Mouse (Mus musculus) limb, embryonic 11.5 days (tissue): ENCODE results near the gene Amh. TPM values are rescaled to one million over a fixed set of nuclear protein-coding genes. Genes with fewer than 3 reads are reported as not detected.
"Not testable (repeated sequence)": the region's sequence is repeated elsewhere in the genome, so short reads cannot be mapped to it uniquely, and the experiment has no call there.

Experiments used
- ATAC-seq: fragments of 200-750 bp; cut with Nextera tagmentation; 2 replicates; pipeline ENCODE4 v1.8.0; 2017; ENCODE audit warnings: low read depth; ENCODE audit not compliant: insufficient number of reproducible peaks, low FRiP score, low TSS enrichment
- DNase-seq: peaks from one replicate; pipeline ENCODE4 v3.0.0-alpha.2; 2015; ENCODE audit warnings: low spot score
- H3K27ac ChIP-seq: fragments of 300-500 bp; sonication (generic); replicated peaks from 2 replicates; pipeline ENCODE4 v1.5.1; 2014; ENCODE audit warnings: low read depth, mild to moderate bottlenecking, low read length
- H3K27me3 ChIP-seq: fragments of 300-500 bp; sonication (generic); 2 replicates; pipeline ENCODE4 v1.6.1; 2014; ENCODE audit warnings: mild to moderate bottlenecking, low read length, mixed read lengths; ENCODE audit not compliant: control insufficient read depth, insufficient read depth
- H3K36me3 ChIP-seq: fragments of 300-500 bp; sonication (generic); 2 replicates; pipeline ENCODE4 v1.6.1; 2014; ENCODE audit warnings: mild to moderate bottlenecking, low read length, moderate library complexity, mixed read lengths; ENCODE audit not compliant: control insufficient read depth, insufficient read depth
- H3K4me1 ChIP-seq: fragments of 300-500 bp; sonication (generic); 2 replicates; pipeline ENCODE4 v1.6.1; 2014; ENCODE audit warnings: low read length, mixed read lengths; ENCODE audit not compliant: control insufficient read depth, insufficient read depth
- H3K4me2 ChIP-seq: fragments of 300-500 bp; sonication (generic); 2 replicates; pipeline ENCODE4 v1.6.1; 2014; ENCODE audit warnings: low read depth, mild to moderate bottlenecking, moderate library complexity; ENCODE audit not compliant: severe bottlenecking
- H3K4me3 ChIP-seq: fragments of 300-500 bp; sonication (generic); 2 replicates; pipeline ENCODE4 v1.5.1; 2014; ENCODE audit warnings: low read depth, low read length
- H3K9ac ChIP-seq: fragments of 300-500 bp; sonication (generic); 2 replicates; pipeline ENCODE4 v1.6.1; 2014; ENCODE audit warnings: mild to moderate bottlenecking, low read length
- H3K9me3 ChIP-seq: fragments of 300-500 bp; sonication (generic); 2 replicates; pipeline ENCODE4 v1.6.1; 2016; ENCODE audit warnings: low read length; ENCODE audit not compliant: control insufficient read depth
- WGBS: fragments of 180-500 bp; shearing (Covaris S2); extraction: QIAGEN DNeasy Blood & Tissue Kit; methylation state at CpG from one replicate; pipeline ENCODE4 v1.1.7; 2014; 5-methylcytosine and 5-hydroxymethylcytosine counted together
- polyA plus RNA-seq: library from polyadenylated mRNA; unstranded; fragments of >200 nt; fragmentation: Nextera tagmentation; extraction: Ambion mirVana; gene quantifications from 2 replicates; pipeline ENCODE4 v1.2.1, GENCODE M21; 2014

Amh gene
- polyA plus RNA-seq, 1 experiment from 2014 or later, result not detected

DNA sequence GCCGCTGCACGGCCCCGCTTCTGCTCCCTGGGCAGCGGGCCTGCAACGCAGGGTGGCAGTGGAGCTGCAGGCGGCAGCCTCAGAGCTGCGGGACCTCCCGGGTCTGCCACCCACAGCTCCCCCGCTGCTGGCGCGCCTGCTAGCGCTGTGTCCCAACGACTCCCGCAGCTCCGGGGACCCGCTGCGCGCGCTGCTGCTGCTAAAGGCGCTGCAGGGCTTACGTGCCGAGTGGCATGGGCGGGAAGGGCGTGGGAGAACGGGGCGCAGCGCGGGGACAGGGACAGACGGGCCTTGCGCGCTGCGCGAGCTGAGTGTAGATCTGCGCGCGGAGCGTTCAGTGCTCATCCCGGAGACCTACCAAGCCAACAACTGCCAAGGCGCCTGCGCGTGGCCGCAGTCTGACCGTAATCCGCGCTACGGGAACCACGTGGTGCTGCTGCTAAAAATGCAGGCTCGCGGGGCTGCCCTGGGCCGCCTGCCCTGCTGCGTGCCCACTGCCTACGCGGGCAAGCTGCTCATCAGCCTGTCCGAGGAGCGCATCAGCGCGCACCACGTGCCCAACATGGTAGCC, 2.1 kb downstream of the Amh start:
- Histone ChIP-seq H3K4me1 (peaks cover 30% of the 10 kb centered on the region), H3K27me3 (peaks cover 21% of the 10 kb centered on the region)

DNA sequence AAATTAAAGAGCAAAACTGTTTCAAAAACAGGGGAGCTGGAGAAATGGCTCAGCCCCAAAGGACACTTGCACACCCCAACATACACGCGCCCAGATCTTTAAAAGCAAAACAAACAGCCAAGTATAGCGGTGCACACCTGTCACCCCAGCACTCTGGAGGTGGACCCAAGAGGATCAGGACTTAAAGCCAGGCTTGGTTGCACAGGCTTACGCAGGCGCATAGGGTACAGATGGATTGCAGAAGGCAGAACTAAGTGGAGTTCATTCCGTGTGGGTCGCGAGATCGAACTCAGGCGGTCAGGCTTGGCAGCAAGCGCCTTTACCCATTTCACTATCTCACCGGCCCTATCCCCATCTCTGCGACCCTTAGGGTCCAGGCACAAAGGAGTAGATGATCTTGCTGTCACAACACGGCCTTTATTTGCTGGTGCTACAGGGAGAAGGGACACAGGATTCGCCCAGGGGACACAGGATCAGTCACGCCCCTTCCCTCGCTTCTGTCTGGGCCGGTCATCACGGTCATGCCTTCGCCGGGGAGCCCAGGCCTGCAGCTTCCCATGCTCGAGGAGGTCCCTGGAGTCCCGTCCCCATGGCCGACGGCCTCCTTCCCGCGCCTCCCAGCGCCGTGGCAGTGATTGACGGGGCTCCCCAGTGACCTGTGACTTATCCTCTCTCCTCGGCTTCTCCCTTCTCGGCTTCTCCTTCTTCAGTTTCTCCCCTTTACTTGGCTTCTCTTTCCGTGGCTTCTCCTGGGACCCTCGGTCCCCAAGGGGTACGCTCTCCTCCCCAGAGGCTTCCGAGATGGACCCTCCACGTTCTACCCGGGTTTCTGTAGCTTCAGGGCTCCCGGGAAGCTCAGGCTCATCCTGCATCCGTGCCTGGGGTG, 3.3 kb downstream of the Amh start:
- no peak overlapping the region; the same call in 1 of the 2 replicates for H3K9ac ChIP-seq
- no peak overlapping the region for H3K27ac ChIP-seq
- peaks cover 30% of the 10 kb centered on the region for H3K4me1 ChIP-seq
- ATAC-seq (no peak), DNase-seq (no peak)
- H3K9me3 ChIP-seq, result no peaks in the 10 kb centered on the region
- WGBS, result 21% methylated on average over 40 of the region's 40 CpGs
- H3K36me3 ChIP-seq, result peaks cover 22% of the 10 kb centered on the region
- peaks cover 21% of the 10 kb centered on the region for H3K27me3 ChIP-seq
- no peak overlapping the region; the same call in 1 of the 2 replicates for H3K4me3 ChIP-seq
- H3K4me2 ChIP-seq, result peak overlapping the region; percentile 27; the same call in 1 of the 2 replicates

More for the DNA sequence above, 2.1 kb downstream of the Amh start:
- peak; percentile 33; the same call in 1 of the 2 replicates for ATAC-seq
- Histone ChIP-seq H3K9ac (peak overlapping the region; percentile 73), H3K9me3 (no peaks in the 10 kb centered on the region), H3K36me3 (peaks cover 29% of the 10 kb centered on the region), H3K27ac (peak overlapping the region; percentile 47; the same call in 1 of the 2 replicates), H3K4me2 (peak overlapping the region; percentile 99), H3K4me3 (peak overlapping the region; percentile 45)
- peak; percentile 80 for DNase-seq
- WGBS, result 1% methylated on average over 57 of the region's 58 CpGs

DNA sequence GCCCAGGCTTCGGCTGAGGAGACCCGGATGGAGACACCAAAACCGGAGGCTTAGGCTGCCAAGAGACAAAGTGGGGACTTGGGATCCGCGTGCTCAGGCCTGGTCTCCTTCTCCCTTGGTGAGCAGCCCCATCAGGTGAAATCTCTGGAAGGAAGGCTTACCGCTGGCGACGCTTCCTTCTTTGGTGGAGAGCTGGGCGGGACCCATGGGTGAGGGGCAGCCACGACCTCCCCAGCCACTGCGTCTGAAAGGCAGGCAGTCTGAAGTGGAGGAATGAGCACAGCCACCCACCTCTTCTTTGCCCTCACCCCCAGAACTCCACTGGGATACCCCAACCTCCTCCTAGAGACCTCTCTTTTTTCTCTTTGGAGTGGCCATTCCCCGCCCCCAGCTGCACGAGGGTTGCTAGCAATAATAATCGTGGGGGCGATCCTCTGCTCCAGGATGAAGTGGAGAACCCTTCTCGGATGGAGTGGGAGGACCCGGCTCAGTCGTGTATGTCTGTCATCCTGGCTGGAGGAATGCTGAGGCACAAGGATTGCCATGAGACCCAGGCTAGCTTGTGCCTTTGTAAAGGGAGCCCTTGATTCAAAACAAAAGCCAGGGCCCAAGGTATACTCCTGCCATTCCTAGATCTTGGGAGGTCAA, 4.1 kb downstream of the Amh start:
- Histone ChIP-seq H3K36me3 (peaks cover 14% of the 10 kb centered on the region), H3K9me3 (no peaks in the 10 kb centered on the region), H3K27me3 (peaks cover 21% of the 10 kb centered on the region), H3K9ac (no peak overlapping the region; the same call in 1 of the 2 replicates), H3K4me3 (no peak overlapping the region; the same call in 1 of the 2 replicates), H3K4me2 (peak overlapping the region; percentile 27; the same call in 1 of the 2 replicates), H3K4me1 (peaks cover 30% of the 10 kb centered on the region), H3K27ac (no peak overlapping the region)
- ATAC-seq (no peak), DNase-seq (peak; percentile 46)
- WGBS, result 9% methylated on average over 17 of the region's 18 CpGs

DNA sequence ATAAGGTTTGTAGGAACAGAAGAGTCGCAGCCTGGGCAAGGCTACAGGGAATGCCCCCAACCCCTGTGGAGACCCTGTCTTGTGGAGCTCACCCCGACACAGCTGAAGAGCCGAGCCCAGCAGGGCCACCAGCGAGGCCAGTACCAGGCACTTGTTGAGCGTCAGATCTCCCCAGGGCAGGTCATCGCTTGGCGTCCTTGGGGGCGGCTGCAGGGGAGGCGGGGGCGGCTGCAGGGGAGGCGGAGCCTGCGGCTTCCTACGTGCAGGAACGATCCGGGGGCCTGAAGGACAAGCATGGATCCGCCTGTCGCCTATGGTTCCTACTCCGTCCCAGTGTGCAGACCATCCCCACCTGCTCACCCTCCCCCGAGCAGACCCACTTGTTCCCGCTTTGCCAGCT, 5.0 kb downstream of the Amh start:
- H3K4me1 ChIP-seq, result peaks cover 30% of the 10 kb centered on the region
- H3K9ac ChIP-seq, result peak overlapping the region; percentile 22; the same call in 1 of the 2 replicates

DNA sequence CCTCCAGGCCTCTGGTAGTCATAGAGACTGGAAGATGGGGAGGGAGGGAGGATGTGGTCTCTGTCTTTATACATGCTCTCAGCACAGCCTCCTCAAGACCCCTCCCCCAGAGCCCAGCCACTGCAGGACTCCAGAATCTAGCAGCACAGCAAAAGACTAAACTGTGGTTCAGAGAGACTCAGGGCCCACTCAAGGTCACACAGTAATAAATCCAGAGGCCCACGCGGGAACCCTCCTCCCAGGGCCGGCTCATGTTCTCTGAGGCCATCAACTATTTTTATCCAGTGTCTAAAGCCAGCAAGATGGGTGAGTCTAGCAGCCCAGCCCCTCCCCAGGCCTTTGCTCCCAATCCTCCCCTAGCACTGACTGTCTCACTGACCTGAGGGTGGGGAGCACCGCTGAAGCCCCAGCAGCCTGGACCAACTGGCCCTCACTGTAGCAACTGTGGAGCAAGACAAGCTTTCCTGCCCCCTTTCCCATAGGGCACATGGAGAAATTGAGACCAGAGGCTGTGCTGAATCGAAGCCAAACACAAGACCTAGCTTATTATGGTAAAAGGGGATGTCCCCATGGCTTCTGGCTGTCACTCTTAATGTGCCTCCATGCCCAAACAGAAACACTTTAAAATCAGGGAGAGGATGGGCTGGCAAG, 7.5 kb downstream of the Amh start:
- ATAC-seq (no peak), DNase-seq (no peak)
- peaks cover 15% of the 10 kb centered on the region for H3K4me1 ChIP-seq
- 67% methylated on average over 5 of the region's 5 CpGs for WGBS
- H3K9ac ChIP-seq, result no peak overlapping the region
- H3K4me3 ChIP-seq, result no peak overlapping the region
- peaks cover 14% of the 10 kb centered on the region for H3K27me3 ChIP-seq
- H3K9me3 ChIP-seq, result no peaks in the 10 kb centered on the region
- no peak overlapping the region for H3K27ac ChIP-seq
- H3K36me3 ChIP-seq, result no peaks in the 10 kb centered on the region
- H3K4me2 ChIP-seq, result no peak overlapping the region

More for the DNA sequence above, 5.0 kb downstream of the Amh start:
- Histone ChIP-seq H3K27me3 (peaks cover 21% of the 10 kb centered on the region), H3K4me2 (peak overlapping the region; percentile 36), H3K4me3 (no peak overlapping the region), H3K27ac (no peak overlapping the region), H3K36me3 (peaks cover 8% of the 10 kb centered on the region; the same call in 1 of the 2 replicates), H3K9me3 (no peaks in the 10 kb centered on the region)
- DNase-seq, result no peak
- no peak for ATAC-seq
- 5% methylated on average over 20 of the region's 20 CpGs for WGBS

DNA sequence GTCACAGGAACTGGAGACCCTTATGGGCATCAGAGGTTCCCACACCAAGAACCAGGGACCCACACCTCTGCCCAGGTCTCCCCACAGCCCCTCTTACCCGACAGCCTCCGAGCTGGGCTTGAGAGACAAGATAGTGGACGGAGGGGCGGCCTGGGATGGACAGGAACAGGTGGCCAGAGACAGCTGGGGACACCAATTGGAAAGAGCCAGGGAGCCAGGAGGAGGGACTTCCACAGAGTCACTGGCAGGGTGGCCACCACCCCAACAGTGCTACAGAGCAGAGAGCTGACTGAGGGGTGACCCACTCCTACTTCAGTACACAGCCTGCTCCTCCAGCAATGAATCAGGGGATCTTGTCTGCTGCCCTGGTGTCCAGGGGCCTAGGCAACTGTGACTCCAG, 8.3 kb downstream of the Amh start, which contains the start of gene Jsrp1:
TSS of gene Jsrp1 (minus strand) at position 133 of the 400 bp plus-strand sequence.
- no peaks in the 10 kb centered on the region for H3K9me3 ChIP-seq
- H3K27ac ChIP-seq, result no peak within 1 kb of the TSS
- DNase-seq (no peak), ATAC-seq (no peak)
- H3K4me1 ChIP-seq, result peaks cover 8% of the 10 kb centered on the region
- H3K36me3 ChIP-seq, result no peaks in the 10 kb centered on the region
- no peak within 1 kb of the TSS for H3K4me2 ChIP-seq
- no peak within 1 kb of the TSS for H3K9ac ChIP-seq
- 75% methylated on average over 4 of the region's 4 CpGs for WGBS
- no peak within 1 kb of the TSS for H3K4me3 ChIP-seq
- peaks cover 10% of the 10 kb centered on the region; the same call in 1 of the 2 replicates for H3K27me3 ChIP-seq

DNA sequence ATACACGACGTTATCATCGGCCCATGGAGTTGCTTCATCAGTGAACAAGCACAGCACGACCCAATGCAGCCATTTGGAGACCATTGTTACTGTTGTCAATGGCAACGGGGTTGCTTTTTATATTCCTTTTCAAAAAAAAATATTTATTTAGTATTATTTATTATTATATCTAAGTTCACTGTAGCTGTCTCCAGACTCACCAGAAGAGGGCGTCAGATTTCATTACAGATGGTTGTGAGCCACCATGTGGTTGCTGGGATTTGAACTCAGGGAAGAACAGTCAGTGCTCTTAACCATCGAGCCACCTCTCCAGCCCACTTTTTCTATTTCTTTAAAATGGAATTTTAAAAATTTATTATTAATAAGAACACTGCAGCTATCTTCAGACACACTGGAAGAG, 9.8 kb downstream of the Amh start:
- DNase-seq (no peak), ATAC-seq (no peak)
- Histone ChIP-seq H3K9me3 (no peaks in the 10 kb centered on the region), H3K36me3 (no peaks in the 10 kb centered on the region), H3K9ac (no peak overlapping the region), H3K27ac (no peak overlapping the region), H3K4me2 (no peak overlapping the region), H3K4me3 (no peak overlapping the region), H3K4me1 (peaks cover 2% of the 10 kb centered on the region; the same call in 1 of the 2 replicates), H3K27me3 (0 out of 2 replicates have a peak, but pooled peaks cover 2% of the 10 kb centered on the region)
- WGBS, result 66% methylated on average over 7 of the region's 7 CpGs

DNA sequence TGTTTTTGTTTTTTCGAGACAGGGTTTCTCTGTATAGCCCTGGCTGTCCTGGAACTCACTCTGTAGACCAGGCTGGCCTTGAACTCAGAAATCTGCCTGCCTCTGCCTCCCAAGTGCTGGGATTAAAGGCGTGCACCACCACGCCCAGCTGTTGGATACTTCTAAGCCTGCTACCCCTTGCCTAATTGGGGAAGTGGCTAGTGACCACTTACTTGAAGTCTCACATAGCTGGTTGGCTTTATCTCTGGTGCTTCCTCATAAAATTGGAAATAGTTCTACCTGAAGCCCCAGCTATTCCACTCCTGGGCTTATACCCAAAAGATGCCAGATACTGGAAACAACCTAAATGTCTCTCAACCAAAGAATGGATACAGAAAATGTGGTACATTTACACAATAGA, 11.3 kb downstream of the Amh start:
- not testable (repeated sequence) for H3K36me3 ChIP-seq, H3K27me3 ChIP-seq, H3K27ac ChIP-seq, H3K4me1 ChIP-seq, H3K4me2 ChIP-seq, H3K4me3 ChIP-seq, DNase-seq, H3K9ac ChIP-seq, H3K9me3 ChIP-seq, ATAC-seq
- WGBS, result 75% methylated on average over 3 of the region's 3 CpGs
